Mouse (Mus musculus) adrenal gland, adult 18-20 months (tissue): ENCODE data around the gene Vmn1r172. TPM values are rescaled to one million over a fixed set of nuclear protein-coding genes. Genes with fewer than 3 reads are reported as not detected.
"Not testable (repeated sequence)": the region's sequence is repeated elsewhere in the genome, so short reads cannot be mapped to it uniquely, and the experiment has no call there.

Source experiments
- DNase-seq, 2 experiments: peaks; one replicate each; pipeline ENCODE4 v3.0.0; 2021 to 2022; ENCODE audit warnings: low spot score in 2 of 2
- long read RNA-seq, 2 experiments: library from polyadenylated mRNA; stranded (forward); transcript quantifications; one replicate each; pipeline ENCODE4 v2.0.0; 2021
- total RNA-seq, 2 experiments: library from RNA; stranded (reverse); gene quantifications; 1 replicate in 1 of 2; 2 replicates in 1 of 2; pipeline ENCODE4 v1.2.3; 2021

Vmn1r172 gene
- not detected for total RNA-seq
- long read RNA-seq, experiment 1: 0 reads
- long read RNA-seq, experiment 2: 0 reads

DNA sequence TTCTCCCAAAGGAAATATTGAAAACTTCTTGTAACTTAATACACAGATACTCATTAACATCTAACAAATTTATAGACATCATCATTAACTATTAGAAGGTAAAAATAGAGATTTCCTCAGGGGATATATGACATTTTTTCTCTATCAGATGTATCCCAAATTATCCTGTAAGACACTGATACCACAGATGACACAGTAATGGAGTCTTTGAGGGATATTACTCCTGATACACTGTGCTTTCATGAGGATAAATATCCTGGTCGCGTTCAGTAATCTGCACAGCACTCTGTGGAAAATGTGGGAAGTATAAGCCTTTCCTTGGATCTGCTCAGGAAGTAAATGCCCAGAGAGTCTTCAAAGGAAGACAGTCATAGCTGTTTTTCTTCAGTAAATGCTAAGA, at the start of gene Vmn1r172:
Gene Vmn1r172 (plus strand): TSS at position 301 of the 400 bp plus-strand sequence.
- DNase-seq: no peak

GRCm38 (mm10) chr7:23630422-23630821, 27.7 kb upstream of the Vmn1r172 start, which contains the start of gene Vmn1r171:
TSS of gene Vmn1r171 (plus strand) at chr7:23630722.
- DNase-seq: no peak

DNA sequence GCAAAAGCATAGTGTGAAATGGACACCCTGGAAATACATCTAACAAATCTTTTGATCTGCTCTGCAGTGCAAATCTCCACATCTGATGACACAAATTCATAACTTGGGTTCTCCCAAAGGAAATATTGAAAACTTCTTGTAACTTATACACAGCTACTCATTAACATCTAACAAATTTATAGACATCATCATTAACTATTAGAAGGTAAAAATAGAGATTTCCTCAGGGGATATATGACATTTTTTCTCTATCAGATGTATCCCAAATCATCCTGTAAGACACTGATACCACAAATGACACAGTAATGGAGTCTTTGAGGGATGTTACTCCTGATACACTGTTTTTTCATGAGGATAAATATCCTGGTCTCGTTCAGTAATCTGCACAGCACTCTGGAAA, 42.3 kb downstream of the Vmn1r172 start, which contains the start of gene Vmn1r173:
Gene Vmn1r173 (plus strand): TSS at position 301 of the 400 bp plus-strand sequence.
- not testable (repeated sequence) for DNase-seq

Other genes starting within 250 kb of the Vmn1r172 start
- gene Vmn1r167, start 151.1 kb upstream of the Vmn1r172 start, total RNA-seq: not detected
- not detected for gene Vmn1r168, start 118.6 kb upstream of the Vmn1r172 start, total RNA-seq
- not detected for gene Vmn1r169, start 82.8 kb upstream of the Vmn1r172 start, total RNA-seq
- gene Vmn1r170, start 52.1 kb upstream of the Vmn1r172 start, total RNA-seq: not detected
- gene Vmn1r171, start 27.6 kb upstream of the Vmn1r172 start, total RNA-seq: not detected
- not detected for gene Vmn1r173, start 42.4 kb downstream of the Vmn1r172 start, total RNA-seq
- not detected for gene Vmn1r174, start 94.0 kb downstream of the Vmn1r172 start, total RNA-seq
- not detected for gene Vmn1r175, start 152.3 kb downstream of the Vmn1r172 start, total RNA-seq
- not detected for gene Vmn1r176, start 179.1 kb downstream of the Vmn1r172 start, total RNA-seq
- gene Vmn1r177, start 208.1 kb downstream of the Vmn1r172 start, total RNA-seq: not detected
- not detected for gene Vmn1r178, start 233.7 kb downstream of the Vmn1r172 start, total RNA-seq